Mouse (Mus musculus): ENCODE measurements around the gene Tsga10ip. TPM values are rescaled to one million over a fixed set of nuclear protein-coding genes. Genes with fewer than 3 reads are reported as not detected.
A peak's percentile ranks its signal among the peaks of the same experiment; 100 is the strongest.
"Not testable (repeated sequence)": the region's sequence is repeated elsewhere in the genome, so short reads cannot be mapped to it uniquely, and the experiment has no call there.

Tsga10ip gene
- polyA plus RNA-seq, 1 experiment from 2014 or later, result 0.58 TPM

DNA sequence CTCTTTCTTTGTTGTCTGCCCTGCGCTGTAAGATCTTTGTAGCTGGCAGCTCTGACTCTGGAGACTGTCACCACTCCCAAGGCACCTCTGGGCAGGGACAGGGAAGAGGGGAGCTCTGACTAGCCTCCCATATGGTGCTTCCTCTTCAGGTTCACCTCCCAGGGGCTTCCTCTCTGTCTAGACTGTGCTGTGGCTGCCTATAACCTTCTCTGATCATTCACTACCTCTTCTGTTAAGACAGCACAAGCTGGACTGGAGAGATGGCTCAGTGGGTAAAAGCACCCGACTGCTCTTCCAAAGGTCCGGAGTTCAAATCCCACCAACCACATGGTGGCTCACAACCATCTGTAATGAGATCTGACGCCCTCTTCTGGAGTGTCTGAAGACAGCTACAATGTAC, 1.3 kb downstream of the Tsga10ip start:
- not testable (repeated sequence) for DNase-seq (ENCODE audit: low spot score); H3K36me3 ChIP-seq; H3K27me3 ChIP-seq (ENCODE audit: insufficient read depth, poor library complexity, severe bottlenecking); H3K9me3 ChIP-seq; H3K27ac ChIP-seq
- Histone ChIP-seq H3K4me3 (0 out of 2 replicates have a peak overlapping the region, but pooled peaks have one; percentile 16), H3K4me1 (replicated peaks) (peaks cover 11% of the 10 kb centered on the region)
- WGBS, result 72% methylated on average over 4 of the region's 4 CpGs

DNA sequence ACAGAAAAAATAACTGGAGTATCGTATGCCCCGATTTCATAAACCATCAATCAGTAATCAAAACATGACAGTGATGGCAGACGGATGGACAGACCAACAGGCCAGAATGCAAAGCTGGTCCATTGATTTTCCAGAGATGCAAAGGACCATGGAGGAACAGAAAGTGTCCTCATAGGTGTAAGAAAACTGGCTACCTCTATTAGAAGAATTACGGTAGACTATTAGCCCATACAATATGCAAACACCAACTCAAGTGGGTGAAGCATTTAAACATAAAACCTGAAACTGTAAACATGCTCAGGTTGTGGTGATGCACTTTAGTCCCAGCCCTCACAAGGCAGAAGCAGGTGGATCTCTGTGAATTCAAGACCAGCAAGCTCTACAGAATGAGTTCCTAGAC, 7.0 kb downstream of the Tsga10ip start:
- DNase-seq (ENCODE audit: low spot score), result no peak
- no peaks in the 10 kb centered on the region for H3K9me3 ChIP-seq
- H3K4me1 ChIP-seq (replicated peaks), result peaks cover 5% of the 10 kb centered on the region
- 66% methylated on average over 4 of the region's 4 CpGs for WGBS
- H3K27me3 ChIP-seq (ENCODE audit: insufficient read depth, poor library complexity, severe bottlenecking), result no peaks in the 10 kb centered on the region
- H3K36me3 ChIP-seq, result no peaks in the 10 kb centered on the region
- no peak overlapping the region for H3K4me3 ChIP-seq
- no peak overlapping the region for H3K27ac ChIP-seq

DNA sequence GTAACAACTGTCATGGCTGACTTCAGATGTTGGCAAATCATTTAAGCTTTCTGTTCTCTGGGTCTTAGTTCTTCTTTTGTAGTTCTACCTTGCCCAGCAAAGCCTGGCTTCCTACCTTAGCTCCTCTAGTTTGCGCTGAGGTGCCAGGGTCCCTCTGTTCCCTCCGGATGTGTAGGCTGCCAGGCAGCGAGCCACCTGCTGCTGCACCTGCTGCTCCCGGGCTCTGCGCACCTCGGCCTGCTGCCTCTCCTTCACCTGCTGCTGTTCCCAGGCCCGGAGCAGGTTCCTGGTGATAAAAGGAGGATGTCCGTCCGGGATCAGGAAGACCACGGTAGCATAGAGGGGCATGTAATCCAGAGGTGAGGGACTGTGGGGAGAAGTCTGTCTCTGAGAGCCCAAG, 8.2 kb downstream of the Tsga10ip start:
- no peak for DNase-seq (ENCODE audit: low spot score)
- no peaks in the 10 kb centered on the region for H3K9me3 ChIP-seq
- H3K27me3 ChIP-seq (ENCODE audit: insufficient read depth, poor library complexity, severe bottlenecking), result no peaks in the 10 kb centered on the region
- peaks cover 17% of the 10 kb centered on the region for H3K4me1 ChIP-seq (replicated peaks)
- H3K4me3 ChIP-seq, result no peak overlapping the region; the same call in 1 of the 2 replicates
- H3K36me3 ChIP-seq, result no peaks in the 10 kb centered on the region
- 53% methylated on average over 10 of the region's 10 CpGs for WGBS
- no peak overlapping the region for H3K27ac ChIP-seq

DNA sequence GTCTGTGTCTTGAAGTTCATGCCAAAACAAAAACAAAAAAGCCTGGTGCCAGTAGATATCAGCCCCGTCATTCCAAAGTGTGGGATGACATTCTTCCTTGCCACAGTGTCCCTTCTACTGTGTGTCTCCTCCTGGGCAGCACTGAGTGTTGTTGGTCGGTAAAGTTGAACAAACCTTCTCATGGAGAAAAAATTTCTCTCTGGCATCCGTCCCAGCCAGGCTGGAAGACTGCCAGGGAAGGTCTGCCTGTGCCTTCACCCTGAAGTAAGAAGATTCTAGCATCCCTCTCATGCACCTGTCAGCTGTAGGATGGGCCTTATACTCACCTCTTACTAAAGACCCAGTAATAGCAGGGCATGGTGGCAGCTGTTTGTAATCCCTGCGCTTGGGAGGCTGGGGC, 9.4 kb downstream of the Tsga10ip start:
- 79% methylated on average over 4 of the region's 4 CpGs for WGBS
- no peaks in the 10 kb centered on the region for H3K9me3 ChIP-seq
- DNase-seq (ENCODE audit: low spot score), result no peak

DNA sequence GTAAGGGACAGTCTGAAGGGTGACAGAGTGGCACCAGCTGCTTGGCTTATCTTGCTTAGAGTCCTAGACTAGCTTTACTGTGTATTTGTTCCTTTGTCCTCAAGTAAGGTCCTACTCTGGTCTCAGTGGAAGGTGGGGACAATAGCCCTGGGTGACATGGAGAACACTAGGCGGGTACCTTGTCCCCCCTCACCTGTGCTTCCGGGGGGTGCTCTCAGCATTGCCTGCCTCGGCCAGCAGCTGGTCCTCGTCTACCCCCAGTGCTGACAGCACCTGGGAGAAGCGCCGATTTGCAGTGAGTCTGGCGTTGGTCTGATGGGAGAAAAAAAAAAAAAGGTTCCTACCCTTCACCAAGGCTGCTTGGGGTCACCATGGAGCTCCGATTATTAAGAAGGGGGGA, 11.9 kb downstream of the Tsga10ip start:
- 89% methylated on average over 8 of the region's 8 CpGs for WGBS
- Histone ChIP-seq H3K4me1 (replicated peaks) (peaks cover 41% of the 10 kb centered on the region), H3K36me3 (peaks cover 10% of the 10 kb centered on the region), H3K27me3 (ENCODE audit: insufficient read depth, poor library complexity, severe bottlenecking) (no peaks in the 10 kb centered on the region), H3K27ac (peak overlapping the region; percentile 93; the same call in 1 of the 2 replicates), H3K4me3 (peak overlapping the region; percentile 100; the same call in 1 of the 2 replicates), H3K9me3 (no peaks in the 10 kb centered on the region)
- DNase-seq (ENCODE audit: low spot score), result no peak

More for the DNA sequence above, 9.4 kb downstream of the Tsga10ip start:
- Histone ChIP-seq H3K4me3 (no peak overlapping the region), H3K4me1 (replicated peaks) (peaks cover 24% of the 10 kb centered on the region), H3K27ac (no peak overlapping the region), H3K27me3 (ENCODE audit: insufficient read depth, poor library complexity, severe bottlenecking) (no peaks in the 10 kb centered on the region), H3K36me3 (no peaks in the 10 kb centered on the region)

DNA sequence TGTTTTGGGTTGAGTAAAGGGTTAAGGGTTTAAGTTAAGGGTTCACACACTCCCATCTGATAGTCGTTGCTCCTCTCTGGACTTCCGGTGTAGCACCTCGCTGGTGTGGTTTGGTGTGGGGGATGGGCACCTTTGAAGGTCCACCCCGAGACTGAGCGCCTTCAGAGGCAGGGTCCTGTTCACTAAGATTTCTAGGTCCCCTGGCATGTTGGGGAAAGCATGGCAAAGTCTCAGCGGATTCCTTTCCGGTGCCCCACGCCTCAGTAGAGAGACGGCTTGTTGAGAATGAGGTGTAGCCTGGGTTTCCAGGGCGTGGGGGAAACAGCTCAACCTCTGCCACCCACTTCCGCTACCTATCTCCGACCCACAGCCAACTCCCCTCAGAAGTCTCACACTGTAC, 12.7 kb downstream of the Tsga10ip start:
- H3K9me3 ChIP-seq, result no peaks in the 10 kb centered on the region
- no peaks in the 10 kb centered on the region for H3K27me3 ChIP-seq (ENCODE audit: insufficient read depth, poor library complexity, severe bottlenecking)
- DNase-seq (ENCODE audit: low spot score), result no peak
- WGBS, result 50% methylated on average over 12 of the region's 12 CpGs
- peaks cover 18% of the 10 kb centered on the region for H3K36me3 ChIP-seq
- peak overlapping the region; percentile 93 for H3K27ac ChIP-seq
- peak overlapping the region; percentile 100 for H3K4me3 ChIP-seq
- H3K4me1 ChIP-seq (replicated peaks), result peaks cover 41% of the 10 kb centered on the region

DNA sequence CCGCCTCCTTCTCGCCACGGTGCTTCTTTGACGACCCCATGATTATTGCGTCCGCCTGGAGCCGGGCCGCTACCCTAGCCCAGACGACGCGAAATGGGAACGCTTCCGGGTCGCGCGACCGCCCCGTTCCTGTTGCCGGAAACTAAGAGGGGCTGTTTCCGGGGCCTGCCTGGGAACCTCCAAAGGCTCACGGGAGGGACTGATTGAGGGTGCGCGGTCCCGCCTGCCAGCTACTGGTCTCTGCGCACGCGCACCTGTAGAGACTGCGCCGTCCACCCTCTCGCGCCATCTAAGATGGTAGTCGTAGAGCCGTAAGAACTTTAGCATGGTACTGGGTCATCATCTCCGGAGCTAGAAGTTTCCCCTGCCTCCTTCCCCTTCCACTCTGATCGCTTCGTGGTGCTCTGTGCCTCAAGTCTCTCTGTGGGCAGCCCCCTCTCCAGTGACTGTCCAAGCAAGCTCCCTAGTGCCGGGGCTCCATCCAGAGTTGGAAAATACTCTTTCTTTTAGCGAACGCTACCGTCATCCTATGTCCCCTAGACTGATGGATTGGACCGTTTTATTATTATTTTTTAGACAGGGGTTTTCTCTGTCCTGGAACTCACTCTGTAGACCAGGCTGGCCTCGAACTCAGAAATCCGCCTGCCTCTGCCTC, 13.6 kb downstream of the Tsga10ip start, which contains the start of gene Sart1:
TSS of gene Sart1 (minus strand) at position 116 of the 655 bp plus-strand sequence.
- no peaks in the 10 kb centered on the region for H3K9me3 ChIP-seq
- H3K4me1 ChIP-seq (replicated peaks), result peaks cover 39% of the 10 kb centered on the region
- H3K27ac ChIP-seq, result peak within 1 kb of the TSS; percentile 93
- H3K27me3 ChIP-seq (ENCODE audit: insufficient read depth, poor library complexity, severe bottlenecking), result no peaks in the 10 kb centered on the region
- peak; percentile 95 for DNase-seq (ENCODE audit: low spot score)
- peak within 1 kb of the TSS; percentile 100 for H3K4me3 ChIP-seq
- WGBS, result 3% methylated on average over 43 of the region's 43 CpGs
- peaks cover 27% of the 10 kb centered on the region for H3K36me3 ChIP-seq

DNA sequence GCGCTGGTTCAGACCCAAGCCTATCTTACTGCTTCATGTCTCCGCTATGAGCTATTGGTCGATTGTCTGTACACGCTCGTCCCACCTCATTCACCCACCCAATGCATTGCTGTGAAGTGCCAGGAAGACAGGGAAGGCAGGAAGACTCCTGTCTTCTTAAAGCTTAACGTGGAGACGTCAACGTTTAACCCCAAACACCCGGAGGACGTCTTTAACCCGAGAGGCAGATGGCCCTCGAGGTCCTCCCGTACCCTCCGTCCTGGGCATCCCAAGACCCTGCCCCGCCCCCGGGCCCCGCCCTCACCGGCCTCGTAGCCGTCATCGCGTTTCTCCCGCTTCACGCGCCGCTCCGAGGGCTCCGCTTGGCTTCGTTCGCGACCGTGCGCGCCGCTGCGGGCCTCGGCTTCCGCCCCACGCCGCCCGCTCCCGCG, 14.3 kb downstream of the Tsga10ip start:
- Histone ChIP-seq H3K27me3 (ENCODE audit: insufficient read depth, poor library complexity, severe bottlenecking) (no peaks in the 10 kb centered on the region), H3K4me1 (replicated peaks) (peaks cover 39% of the 10 kb centered on the region), H3K27ac (peak overlapping the region; percentile 93), H3K9me3 (no peaks in the 10 kb centered on the region), H3K4me3 (peak overlapping the region; percentile 100), H3K36me3 (peaks cover 34% of the 10 kb centered on the region)
- WGBS, result under 1% methylated on average over 43 of the region's 43 CpGs
- DNase-seq (ENCODE audit: low spot score), result no peak

DNA sequence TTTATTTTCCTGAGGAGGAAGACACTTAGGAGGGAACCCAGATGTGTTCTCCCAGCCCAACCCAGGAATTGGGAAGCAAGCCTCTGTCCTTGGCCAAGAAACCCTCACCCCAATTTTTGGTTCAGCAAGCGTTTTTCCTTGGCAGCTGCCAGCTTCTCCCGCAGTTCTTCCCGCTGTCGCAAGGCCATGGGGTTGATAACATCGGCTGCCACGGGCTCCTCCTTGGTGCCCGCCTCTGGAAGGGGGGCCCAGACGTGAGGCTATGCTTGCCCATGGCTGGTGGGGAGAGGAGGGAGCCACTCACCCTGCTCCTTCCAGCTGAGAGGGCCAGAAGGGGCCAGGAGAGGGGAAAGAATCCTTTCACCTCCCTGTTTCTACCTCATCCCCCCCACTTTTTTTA, 17.6 kb downstream of the Tsga10ip start:
- no peak for DNase-seq (ENCODE audit: low spot score)
- Histone ChIP-seq H3K4me3 (no peak overlapping the region), H3K4me1 (replicated peaks) (peaks cover 30% of the 10 kb centered on the region), H3K36me3 (peaks cover 67% of the 10 kb centered on the region), H3K27me3 (ENCODE audit: insufficient read depth, poor library complexity, severe bottlenecking) (no peaks in the 10 kb centered on the region), H3K9me3 (no peaks in the 10 kb centered on the region), H3K27ac (no peak overlapping the region)
- 92% methylated on average over 8 of the region's 8 CpGs for WGBS

DNA sequence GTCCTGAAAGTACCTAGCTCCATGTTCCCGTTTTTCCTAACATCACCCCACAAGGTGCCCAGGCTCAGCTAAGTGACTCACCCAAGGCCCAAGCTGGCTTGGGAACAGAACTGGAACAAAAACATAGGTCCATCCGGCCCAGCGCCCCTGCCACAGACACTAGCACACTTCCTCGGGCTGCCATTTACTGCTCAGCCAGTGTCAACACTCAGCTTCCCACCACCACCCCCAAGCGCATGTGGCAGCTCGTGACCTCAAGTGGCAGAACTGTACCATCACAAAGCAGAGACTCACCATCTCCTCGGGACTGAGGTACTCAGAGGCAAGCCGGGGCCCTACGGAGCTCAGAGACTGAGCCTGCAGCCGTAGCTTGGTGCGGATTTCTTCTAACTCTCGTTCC, 19.0 kb downstream of the Tsga10ip start:
- WGBS, result 94% methylated on average over 12 of the region's 12 CpGs
- DNase-seq (ENCODE audit: low spot score), result no peak
- Histone ChIP-seq H3K27ac (no peak overlapping the region), H3K36me3 (peaks cover 81% of the 10 kb centered on the region), H3K9me3 (no peaks in the 10 kb centered on the region), H3K4me3 (no peak overlapping the region), H3K27me3 (ENCODE audit: insufficient read depth, poor library complexity, severe bottlenecking) (no peaks in the 10 kb centered on the region), H3K4me1 (replicated peaks) (peaks cover 21% of the 10 kb centered on the region)

DNA sequence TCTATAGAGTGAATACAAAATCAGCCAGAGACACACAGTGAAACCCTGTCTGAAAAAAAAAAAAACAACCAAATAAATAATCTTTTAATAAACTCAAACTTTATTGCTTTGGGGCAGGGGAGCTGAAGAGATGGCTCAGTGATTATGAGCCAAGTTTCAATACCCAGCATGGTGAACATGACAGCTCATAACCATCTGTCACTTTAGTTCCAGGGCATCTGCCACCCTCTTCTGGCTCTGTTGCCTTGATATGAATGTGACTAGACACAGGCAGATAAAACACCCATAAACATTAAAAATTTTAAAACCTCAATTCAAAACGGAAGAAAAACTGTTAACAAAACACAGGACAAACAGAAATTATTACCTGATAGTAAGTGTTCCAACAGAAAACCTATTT, 24.9 kb downstream of the Tsga10ip start:
- no peak overlapping the region for H3K27ac ChIP-seq
- H3K36me3 ChIP-seq, result peaks cover 92% of the 10 kb centered on the region
- WGBS, result 96% methylated on average over 1 of the region's 1 CpGs
- DNase-seq (ENCODE audit: low spot score), result no peak
- H3K4me3 ChIP-seq, result no peak overlapping the region
- H3K27me3 ChIP-seq (ENCODE audit: insufficient read depth, poor library complexity, severe bottlenecking), result no peaks in the 10 kb centered on the region
- H3K4me1 ChIP-seq (replicated peaks), result no peaks in the 10 kb centered on the region
- no peaks in the 10 kb centered on the region for H3K9me3 ChIP-seq

DNA sequence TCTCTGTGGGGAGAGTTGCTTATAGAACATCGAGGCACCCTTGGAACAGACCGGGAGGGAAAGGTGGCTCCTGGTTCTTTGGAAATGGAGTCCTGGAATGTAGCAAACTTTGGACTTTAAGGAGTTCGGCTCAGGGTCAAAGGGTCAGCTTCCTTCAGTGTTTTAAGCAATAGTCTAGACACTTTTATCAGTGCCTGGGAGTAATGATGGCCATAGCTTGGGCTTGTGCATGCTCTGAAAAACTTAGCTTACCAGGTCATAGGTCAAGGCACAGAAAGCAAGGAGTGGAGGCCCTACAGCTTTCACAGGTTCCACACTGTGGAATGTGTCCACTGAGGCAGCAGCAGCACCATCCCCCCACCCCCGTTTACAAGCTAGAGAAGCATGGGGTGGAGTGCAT, 27.6 kb downstream of the Tsga10ip start:
- WGBS, result 84% methylated on average over 4 of the region's 4 CpGs
- Histone ChIP-seq H3K4me3 (no peak overlapping the region), H3K9me3 (0 out of 2 replicates have a peak, but pooled peaks cover 2% of the 10 kb centered on the region), H3K36me3 (peaks cover 92% of the 10 kb centered on the region), H3K27ac (no peak overlapping the region), H3K27me3 (ENCODE audit: insufficient read depth, poor library complexity, severe bottlenecking) (no peaks in the 10 kb centered on the region), H3K4me1 (replicated peaks) (no peaks in the 10 kb centered on the region)
- no peak for DNase-seq (ENCODE audit: low spot score)

DNA sequence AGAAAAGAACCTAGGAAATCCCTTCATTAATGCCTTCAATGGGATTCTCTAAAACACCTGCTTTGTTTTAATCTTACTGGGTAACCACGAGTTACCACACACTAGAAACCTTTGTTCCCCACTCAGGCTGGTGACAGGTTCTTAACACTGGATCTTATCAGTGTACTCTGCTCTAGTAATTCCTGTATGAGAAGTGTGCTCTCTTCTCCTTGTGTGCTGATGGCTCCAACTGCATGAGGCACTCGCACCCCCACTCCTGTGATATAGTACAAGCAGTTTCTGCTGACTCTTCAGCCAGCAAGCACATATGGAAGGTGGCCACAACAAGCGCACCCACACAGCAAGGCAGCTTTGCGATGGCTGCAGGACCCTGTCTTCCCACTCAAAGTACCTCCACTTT, 28.1 kb downstream of the Tsga10ip start:
- WGBS, result 86% methylated on average over 4 of the region's 4 CpGs
- Histone ChIP-seq H3K9me3 (0 out of 2 replicates have a peak, but pooled peaks cover 2% of the 10 kb centered on the region), H3K27ac (no peak overlapping the region), H3K4me1 (replicated peaks) (no peaks in the 10 kb centered on the region), H3K4me3 (no peak overlapping the region), H3K27me3 (ENCODE audit: insufficient read depth, poor library complexity, severe bottlenecking) (no peaks in the 10 kb centered on the region), H3K36me3 (peaks cover 92% of the 10 kb centered on the region)
- no peak for DNase-seq (ENCODE audit: low spot score)
